Mouse (Mus musculus): ENCODE measurements around the gene Selenoo.

The Selenoo gene

DNA sequence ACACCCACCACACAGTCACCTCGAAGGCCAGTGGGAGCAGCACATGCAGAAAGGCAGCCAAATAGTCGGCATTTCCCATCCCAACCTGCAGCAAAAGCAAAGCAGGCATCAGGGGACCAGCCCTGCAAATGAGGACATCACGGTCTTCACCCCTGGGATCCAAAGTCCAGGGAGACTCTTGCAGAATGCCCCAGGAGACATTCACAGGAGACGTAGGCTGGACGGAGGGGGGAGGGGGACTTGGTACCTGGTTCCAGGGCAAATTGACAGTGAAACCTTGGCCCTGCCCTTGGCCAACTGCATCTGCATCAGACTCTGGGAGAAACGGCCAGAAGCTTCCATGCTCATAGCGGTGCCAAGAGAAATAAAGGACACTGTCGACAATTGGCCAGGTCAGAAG, 37.7 kb downstream of the Selenoo start:
- DNase-seq (ENCODE audit: low read depth, low spot score): no peak

DNA sequence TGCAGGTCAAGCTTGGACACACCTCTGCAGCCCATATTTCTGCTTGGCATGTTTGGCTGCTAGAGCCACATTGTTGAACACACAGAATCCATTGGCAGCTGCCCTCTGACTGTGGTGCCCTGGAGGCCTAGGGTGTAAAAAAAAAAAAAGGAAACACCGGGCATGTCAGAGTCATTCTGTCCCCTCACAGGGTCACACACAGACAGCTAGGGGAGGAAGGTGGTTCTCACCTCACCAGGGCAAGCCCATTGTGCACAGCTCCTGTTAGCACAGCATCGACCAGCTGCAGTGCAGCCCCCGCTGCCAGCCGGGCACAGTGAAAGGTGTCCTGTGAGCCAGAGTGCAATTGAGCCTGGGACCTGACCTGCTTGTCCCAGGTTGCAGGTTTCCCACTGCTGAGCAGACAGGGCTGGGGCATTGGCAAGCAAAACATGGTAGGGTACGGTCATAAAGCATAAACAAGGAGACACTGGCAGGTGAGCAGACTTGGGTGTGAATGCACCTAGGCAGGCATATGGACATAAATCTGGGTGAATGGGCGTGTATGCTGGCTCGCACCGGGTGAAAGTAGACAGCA, 38.6 kb downstream of the Selenoo start:
- no peak for DNase-seq (ENCODE audit: low read depth, low spot score)

DNA sequence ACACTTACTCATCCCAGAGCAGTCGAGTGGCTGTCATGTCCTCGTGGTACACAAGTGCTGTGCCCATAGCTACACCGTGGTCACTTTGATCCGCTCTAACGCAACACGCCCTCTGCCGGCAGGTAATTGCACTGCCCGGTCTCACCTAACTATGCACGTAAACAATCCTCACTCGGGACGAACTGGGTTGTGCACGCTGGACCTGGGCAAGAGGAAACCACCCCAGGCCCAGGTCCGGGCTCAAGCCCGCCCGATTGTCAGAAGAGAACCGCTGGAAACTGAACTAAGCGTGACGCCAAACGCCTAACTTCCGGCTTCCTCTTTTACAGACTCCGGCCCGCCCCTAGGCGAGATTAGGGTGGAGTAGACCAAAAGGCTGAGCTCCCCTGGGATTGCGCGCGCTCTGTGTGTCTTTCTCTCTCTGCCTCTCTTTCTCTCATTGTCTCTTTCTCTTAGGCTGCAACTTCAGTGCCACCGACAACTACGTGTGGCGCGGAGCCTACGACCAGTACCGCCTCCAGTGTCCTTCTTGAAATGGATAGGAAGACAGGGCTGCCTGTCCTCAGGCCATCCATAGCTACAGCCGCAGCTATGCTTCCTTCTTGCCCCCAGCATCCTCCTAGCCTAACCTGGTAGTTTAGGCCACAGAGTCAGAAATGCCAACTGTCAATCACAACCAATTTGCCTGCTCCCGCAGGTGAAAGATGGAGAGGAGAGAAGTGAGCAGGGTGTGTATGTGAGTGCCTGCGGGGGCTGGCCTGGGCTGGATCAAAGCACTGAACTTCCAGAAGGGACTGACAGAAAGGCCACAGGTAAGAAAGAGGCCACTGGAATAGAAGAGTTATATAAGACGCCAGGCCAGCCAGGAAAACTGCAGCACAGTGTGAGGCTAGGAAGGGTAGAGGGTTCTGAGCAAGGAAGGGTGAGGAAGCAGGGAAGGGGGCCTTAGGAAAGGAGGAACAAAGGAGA, 39.8 kb downstream of the Selenoo start, which contains the start of gene Hdac10:
TSS of gene Hdac10 (minus strand) at position 319 of the 969 bp plus-strand sequence.
- peak; percentile 81 for DNase-seq (ENCODE audit: low read depth, low spot score)

DNA sequence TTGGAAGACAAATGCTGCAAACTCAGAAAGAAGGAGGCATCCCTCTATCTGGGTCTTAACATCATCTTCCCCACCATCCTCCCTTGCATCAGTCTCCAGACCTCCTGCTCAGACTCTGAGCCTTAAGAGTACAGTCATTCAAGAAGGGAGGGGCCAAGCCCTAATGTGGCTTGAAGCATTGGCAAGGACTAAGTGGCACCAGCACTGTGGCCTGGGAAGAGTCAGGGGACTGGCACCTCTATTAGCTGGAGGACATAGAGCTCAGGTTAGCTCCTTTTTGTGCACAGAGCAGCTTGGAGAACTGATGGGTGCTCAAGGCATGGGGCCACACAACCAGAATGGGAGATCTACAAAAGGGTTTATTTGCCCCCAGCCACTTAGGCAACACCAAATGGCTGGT, 41.4 kb downstream of the Selenoo start:
- DNase-seq (ENCODE audit: low read depth, low spot score): no peak

DNA sequence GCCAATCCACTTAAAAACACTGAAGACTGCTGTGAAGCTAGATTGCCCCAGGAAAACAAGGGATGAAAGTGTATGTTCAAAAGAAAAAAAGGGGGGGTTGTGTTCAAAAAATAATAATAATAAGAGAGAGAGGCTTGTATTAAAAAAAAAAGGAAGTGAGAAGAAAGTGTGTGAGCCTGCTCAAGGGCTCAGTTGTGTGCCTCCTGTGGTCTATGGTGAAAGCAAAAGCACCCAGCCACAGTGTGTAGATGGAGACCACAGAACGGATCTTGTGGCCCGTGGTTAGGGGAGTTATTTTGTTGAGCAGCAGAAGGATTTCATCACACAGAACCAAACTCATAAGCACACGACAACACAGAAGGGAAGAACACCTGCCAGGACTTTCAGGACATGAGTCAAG, 42.4 kb downstream of the Selenoo start:
- DNase-seq (ENCODE audit: low read depth, low spot score): no peak

DNA sequence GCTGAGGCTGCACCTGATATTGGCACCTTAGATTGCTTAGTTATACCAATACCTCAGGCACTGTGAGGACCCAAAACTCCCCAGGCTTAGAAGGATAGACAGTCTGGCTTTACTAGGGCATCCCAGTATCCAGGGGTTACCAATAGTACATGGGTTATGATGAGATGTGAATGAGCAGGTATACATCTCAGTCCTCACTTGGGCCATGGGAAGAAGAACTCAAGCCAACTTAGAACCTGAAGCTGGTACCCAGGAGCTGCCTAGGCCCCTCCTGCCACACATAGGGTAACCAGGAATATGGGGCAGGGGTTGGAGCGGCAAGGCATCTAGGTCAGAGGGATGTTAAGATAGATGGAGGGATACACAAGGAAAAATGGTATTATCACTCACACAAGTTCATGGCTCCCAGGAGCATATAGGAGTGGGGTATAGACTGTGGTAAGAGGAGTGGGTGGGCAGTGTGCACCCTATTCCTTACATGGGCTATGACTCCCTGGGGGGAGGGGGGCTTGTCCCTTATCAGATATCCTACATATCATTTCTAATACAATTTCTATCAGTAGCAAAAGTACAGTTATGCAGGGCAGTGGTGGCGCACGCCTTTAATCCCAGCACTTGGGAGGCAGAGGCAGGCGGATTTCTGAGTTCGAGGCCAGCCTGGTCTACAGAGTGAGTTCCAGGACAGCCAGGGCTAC, 47.7 kb downstream of the Selenoo start:
- DNase-seq (ENCODE audit: low read depth, low spot score): no peak

DNA sequence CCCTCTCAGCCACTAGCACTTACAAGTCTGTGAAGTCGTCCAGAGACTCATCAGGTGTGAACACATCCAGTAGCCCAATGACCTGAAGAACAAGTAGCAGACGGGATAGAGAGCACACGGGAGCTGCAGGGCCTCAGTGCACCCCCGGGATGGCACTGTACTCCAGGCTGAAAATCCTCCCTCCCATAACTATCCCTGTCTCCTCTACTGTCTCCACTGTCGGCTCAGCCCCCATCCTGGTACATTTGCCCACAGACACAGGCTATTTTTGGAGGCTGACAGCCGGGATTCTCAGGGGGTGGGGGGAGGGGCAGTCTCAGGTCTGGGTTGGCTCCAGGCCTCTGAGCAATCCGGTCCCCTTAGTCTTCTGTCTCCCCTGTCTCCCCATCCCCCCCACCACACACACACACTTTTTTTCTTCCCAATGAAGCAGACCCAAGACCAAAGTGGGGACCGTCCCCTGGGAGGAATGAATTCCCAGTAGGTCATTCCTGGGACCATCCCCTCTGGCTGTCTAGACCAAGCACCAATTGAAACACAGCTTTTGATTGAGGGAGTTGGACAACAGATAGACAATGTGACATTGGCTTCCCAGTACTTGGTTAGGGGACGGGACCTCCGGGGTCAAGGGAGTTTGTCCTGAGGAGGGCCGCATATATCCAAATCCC, 48.6 kb downstream of the Selenoo start:
- DNase-seq (ENCODE audit: low read depth, low spot score): peak; percentile 67

DNA sequence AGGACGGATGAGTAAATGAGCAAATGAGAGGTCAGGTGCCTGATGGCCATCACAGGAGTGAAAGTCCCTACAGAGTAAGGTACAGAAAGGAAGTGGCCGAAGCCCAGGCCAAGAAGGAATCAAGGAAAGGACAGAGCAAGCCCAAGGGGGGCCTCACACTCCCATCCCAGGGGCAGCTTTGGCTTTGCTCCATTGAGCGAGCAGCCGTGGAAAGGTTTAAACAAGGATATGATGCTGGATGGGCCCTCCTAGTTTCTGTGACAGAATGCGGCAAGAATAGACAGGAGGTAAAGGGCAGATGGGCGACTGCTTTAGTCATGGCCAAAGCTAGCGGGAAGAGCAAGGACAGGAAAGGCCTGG, 49.1 kb downstream of the Selenoo start:
- no peak for DNase-seq (ENCODE audit: low read depth, low spot score)

DNA sequence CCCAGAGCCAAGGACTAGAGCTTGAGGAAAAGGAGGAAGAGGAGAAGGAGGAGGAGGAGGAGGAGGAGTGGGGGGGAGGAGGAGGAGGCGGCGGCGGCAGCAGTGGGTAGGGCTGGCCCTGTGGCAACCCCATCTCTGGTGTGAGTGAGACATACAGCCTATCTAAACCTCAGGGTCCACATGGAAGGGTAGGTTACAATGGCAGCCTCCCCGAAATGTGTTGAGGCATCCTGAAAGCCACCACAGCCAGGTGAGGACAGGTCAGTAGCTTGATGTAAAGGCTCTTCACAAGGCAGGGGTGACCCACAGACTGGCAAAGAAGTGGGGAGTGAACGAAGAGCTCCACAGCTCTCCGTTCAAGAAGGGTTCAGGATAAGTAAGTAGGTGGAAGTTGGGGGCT, 49.6 kb downstream of the Selenoo start:
- DNase-seq (ENCODE audit: low read depth, low spot score): no peak

DNA sequence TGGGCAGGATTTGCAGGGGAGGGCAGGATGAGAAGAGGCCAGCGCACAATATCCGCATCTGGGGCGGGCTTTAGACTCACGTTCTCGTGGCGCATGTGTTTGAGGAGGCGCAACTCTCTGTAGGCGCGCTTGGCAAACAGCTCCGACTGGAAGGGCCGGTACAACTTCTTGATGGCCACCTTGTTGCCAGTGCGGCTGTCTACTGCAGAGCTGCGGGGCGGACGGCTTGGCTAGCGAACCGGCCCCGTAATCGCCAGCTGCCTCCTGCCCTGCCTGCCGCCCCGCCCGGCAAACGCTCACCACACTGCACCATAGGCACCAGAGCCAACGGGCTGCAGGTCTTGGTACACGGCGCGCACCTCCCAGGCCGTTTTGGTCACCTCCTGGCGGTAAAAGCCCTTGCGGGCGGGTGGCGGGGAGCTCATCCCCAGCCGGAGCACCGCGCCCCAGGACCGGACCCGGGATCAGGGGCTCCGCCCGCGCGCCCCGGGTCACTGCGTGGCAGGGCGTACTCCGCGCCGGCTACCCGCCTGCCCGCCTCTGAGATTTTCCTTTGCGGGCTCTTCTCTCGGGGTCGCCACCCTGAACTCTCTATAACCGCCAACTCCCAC, 51.3 kb downstream of the Selenoo start:
- peak; percentile 70 for DNase-seq (ENCODE audit: low read depth, low spot score)

DNA sequence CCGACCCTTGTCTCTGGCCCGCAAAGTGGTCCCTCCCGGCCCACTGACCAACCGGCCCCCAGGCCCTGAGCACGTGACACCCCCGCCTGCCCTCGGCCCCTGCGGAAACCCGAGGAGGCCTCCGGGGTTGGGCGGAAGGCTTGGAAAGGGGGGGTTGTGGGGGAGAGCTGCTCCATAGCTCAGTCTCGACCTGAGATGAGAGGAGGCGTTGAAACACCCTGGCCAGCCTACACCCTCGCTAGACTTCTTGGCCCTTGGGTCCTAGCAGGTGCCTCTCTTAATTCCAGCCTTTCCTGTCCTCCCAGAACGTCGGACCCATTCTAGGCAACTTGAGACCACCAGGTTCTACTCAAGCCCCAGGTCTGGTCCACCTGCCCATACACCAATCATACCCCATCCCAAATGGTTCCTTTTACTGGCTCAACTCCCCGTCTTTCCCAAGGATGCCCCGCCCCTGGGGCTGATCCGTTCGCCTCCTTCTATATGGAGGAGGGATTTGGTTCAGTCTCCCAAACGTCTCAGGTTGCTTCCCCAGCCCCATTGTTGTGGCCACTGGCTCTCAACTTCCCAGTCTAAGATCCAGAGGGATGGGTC, 51.9 kb downstream of the Selenoo start, which contains the start of gene Mapk12:
TSS of gene Mapk12 (minus strand) at position 45 of the 594 bp plus-strand sequence.
- peak; percentile 84 for DNase-seq (ENCODE audit: low read depth, low spot score)

DNA sequence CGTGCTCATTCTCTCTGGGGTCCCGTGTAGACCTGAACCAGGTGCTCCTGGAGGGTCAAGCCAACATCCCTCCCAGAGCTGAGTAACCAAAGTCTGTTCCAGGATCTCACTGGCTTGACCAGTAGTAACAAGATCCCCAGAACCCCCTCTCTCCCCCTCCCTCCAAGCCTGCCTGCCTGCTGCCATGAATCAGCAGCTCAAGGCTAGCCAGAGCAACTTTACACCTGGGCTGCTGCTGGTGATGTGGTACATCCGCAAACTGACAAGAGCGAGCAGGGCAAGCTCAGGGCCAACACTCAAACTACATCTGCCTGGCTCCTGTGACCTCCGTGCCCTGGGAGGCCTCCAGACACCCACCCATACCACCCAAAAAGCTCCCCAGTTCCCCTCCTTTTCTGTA, 52.6 kb downstream of the Selenoo start:
- peak; percentile 76 for DNase-seq (ENCODE audit: low read depth, low spot score)

DNA sequence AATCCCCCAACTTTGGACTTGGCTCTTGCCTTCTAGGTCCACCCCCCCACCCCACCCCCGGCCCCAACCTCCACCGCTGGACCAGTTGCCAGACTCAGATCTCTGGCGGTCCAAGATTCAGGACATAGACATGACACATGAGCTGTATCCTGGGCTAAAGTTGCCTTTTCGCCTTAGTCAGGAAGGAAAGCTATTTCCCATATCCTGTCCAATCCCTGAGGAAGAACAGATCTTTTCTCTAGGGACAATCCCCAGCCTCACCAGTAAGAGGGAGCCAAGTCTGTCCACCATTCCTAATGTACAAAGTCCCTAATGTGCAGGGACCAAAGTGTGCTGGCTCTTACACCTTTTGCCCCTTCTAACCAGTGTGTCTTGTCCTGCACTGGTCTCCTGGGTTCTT, 53.0 kb downstream of the Selenoo start:
- DNase-seq (ENCODE audit: low read depth, low spot score): no peak

DNA sequence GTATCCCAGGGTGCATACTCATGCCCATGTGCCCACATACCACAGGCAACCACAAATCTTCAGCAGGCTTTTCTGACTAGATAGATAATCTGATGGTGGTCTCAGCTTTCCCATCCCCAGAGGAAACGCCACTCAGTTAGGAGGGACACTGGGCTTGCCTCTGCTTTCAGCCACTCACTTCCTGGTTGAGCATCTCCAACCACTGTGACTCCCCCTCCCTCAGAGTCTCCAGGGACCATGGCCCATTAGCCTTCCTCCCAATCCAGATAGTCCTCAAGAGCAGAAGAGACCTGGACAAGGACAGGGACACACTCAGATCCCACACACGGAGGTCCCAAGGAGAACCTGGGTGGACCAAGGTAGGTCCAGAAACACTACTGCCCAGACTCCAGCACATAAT, 54.2 kb downstream of the Selenoo start:
- no peak for DNase-seq (ENCODE audit: low read depth, low spot score)

DNA sequence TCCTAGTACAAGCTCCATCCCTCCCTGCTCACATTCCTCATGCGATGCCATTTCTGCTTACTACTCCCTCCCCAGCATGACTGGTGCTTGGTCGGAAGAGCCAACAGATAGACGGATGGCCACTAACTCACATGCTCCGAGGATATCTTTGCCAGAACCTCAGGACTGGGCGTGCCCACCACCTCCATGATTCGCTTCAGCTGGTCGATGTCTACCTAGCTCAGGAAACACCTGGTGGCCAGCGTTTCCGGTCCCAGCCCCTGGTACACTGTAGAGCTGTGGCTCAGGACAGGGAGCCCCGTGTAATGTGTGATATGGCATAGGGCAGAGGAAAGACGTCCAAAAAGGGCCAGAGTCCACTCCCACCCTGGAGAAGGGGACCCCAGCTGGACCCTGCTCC, 56.1 kb downstream of the Selenoo start:
- no peak for DNase-seq (ENCODE audit: low read depth, low spot score)

DNA sequence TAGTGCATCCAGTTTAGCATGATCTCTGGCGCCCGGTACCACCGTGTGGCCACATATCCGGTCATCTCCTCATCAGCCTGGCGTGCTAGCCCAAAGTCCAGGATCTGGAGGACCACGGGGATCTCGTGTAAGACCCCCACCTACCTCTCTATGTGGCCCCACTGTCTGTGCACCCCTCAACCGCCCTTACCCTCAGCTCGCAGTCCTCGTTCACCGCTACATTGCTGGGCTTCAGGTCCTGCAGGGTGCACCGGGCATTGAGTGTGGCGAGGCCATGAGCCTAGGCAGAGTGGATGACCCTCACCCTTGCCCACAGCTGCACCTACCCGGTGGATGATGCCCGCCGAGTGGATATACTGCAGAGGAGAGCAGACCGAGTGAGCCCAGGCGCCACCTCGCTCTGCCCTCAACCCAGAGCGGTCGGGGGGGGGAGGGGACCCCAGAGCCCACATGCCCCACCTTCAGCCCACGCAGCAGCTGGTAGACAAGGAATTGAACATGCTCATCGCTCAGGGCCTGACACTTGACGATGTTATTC, 57.0 kb downstream of the Selenoo start:
- no peak for DNase-seq (ENCODE audit: low read depth, low spot score)

DNA sequence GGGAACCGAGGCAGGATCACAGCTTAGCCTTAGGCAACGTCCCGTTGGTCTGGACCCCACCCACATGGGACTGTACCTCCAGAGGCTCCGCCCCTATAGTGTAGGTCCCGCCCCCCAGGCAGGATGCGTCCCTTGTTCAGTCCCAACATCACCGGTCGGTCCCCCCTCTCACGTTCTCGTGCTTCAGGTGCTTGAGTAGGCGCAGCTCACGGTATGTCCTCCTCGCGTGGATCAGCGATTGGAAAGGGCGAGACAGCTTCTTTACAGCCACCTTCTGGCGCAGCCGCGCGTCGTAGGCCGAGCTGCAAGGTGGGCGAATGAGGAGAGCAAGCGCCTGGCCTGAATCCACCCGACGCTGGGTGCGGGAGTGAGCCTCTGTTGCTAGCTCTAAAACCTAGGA, 57.7 kb downstream of the Selenoo start:
- no peak for DNase-seq (ENCODE audit: low read depth, low spot score)

DNA sequence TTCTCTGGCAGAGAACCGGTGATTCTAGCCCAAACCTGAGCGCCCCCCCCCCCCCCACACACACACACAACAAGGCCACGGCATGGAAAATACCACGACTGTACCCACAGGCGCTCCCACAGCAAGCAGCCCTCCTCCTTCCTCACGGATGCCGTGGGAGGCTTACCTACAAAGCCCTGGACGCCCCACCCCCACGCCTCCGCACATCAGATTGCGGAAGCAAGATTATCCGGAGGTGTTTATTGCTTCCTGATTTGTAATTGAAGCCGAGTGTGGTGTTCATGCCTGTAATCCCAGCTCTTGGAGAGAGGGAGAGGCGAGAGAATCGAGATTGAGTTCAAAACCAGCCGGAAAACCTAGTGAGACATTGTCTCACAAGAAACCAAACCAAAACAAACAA, 58.1 kb downstream of the Selenoo start:
- DNase-seq (ENCODE audit: low read depth, low spot score): no peak

DNA sequence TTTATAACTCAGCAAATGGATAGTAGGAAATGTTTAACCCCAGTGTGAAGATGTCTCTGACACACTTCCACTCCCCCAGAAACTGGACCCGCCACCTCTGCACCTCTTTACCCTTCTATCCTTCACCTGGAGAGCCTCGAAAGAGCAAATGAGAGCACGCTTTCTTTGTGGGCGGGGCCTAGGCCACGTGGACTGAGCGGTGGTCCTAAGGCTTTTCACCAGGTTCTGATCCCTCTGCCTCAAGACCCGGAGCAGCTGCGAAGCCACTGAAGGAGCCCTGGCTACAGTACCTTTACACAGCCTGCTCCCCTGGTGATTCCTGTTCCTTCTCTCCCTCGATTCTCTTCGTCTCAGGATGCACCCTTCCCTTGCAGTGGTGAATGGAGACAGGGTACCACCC, 58.6 kb downstream of the Selenoo start:
- DNase-seq (ENCODE audit: low read depth, low spot score): no peak

DNA sequence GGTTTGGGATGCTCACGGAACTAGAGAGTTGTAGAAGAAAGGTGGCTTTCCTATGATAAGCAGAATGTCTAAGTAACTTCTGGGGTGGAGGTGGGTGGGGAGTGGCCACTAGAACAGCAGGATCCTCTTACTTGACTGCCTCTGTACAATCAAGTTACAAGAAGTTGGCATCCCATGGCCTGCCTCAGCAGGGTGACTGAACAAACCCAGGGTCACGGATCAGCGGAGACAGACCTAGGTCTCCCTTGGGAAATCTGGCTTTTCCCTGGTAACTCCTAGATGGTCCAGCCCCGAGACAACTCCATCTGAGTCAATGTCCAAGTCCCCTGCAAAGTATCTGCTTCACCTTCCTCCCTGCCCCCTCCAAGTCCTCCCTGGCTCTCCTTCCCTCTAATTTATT, 59.0 kb downstream of the Selenoo start:
- no peak for DNase-seq (ENCODE audit: low read depth, low spot score)
